Mouse (Mus musculus): ENCODE results near the gene Scgb1b7.

Scgb1b7 gene

DNA sequence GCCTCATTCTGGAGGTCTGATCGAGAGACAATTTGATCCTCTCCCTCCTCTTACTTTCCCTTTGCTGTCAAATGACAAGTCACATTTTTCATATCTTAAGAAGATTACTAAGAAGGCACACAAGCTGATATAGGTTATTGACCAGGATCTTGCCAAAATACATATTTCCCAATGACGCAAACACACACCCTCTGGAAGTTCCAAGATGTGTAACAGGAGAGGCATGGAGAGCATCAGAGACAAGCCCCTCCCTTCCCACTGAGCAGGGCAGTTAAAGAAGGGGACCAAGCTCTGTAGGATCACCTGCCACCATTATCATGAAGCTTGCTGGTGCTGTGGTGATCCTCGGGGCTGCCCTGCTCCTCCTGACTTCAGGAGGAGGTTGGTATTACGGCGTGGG lies at the start of gene Scgb1b7:
Gene Scgb1b7, plus strand, starts transcription at position 301 of the 400 bp plus-strand sequence.
- 77% methylated on average over 5 of the region's 5 CpGs for whole genome bisulfite sequencing

DNA sequence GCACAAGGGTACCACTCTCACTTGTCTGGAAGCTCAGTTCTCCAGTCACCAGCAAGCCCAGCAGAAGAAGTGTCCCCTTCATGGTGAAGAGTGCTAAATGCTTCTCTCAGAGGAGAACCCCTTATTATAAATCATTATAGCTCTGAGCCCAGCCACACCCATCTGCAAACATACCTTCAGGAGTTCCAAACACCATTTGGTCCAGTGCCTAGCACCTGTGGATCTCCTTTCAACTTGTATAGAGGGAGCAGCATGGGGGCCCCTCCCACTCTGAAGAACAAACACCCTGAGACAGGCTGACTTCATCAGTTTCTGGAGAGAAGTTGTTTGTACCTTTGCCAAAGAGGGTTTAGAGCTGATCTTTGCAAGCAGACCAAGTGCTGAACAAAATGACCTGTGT lies 6.8 kb upstream of the Scgb1b7 start, which contains the start of gene Scgb2b7:
Gene Scgb2b7, minus strand, starts transcription at position 101 of the 400 bp plus-strand sequence.

Data from cerebral cortex, adult 2 months (tissue).